Mouse (Mus musculus): ENCODE data around the gene Rab11fip5. TPM values are rescaled to one million over a fixed set of nuclear protein-coding genes. Genes with fewer than 3 reads are reported as not detected.

The Rab11fip5 gene
- polyA plus RNA-seq, 1 experiment: 24.8 TPM

- H3K4me3 ChIP-seq: no peak overlapping the region
- H3K79me2 ChIP-seq (ENCODE audit: control insufficient read depth, insufficient read depth): no peaks in the 10 kb centered on the region
- no peak for TF ChIP-seq TCF12 (IDR thresholded peaks at IDR 0.05; ENCODE audit: insufficient read depth, poor library complexity, severe bottlenecking)
- no peak for TF ChIP-seq CEBPB (IDR thresholded peaks at IDR 0.05; ENCODE audit: insufficient read depth, poor library complexity, severe bottlenecking)
- TF ChIP-seq REST (IDR thresholded peaks at IDR 0.05; ENCODE audit: insufficient read depth, insufficient read length): no peak
- no peak for TF ChIP-seq USF1 (IDR thresholded peaks at IDR 0.05; ENCODE audit: low read depth)
- no peak for TF ChIP-seq POLR2A (IDR thresholded peaks at IDR 0.05; ENCODE audit: insufficient read length, low read depth)
- TF ChIP-seq TCF3 (IDR thresholded peaks at IDR 0.05; ENCODE audit: insufficient read length, low read depth): no peak
- TF ChIP-seq E2F4 (IDR thresholded peaks at IDR 0.05; ENCODE audit: insufficient read depth): no peak
- no peak for TF ChIP-seq MAX (IDR thresholded peaks at IDR 0.05; ENCODE audit: low read depth)
- no peak for TF ChIP-seq SRF (IDR thresholded peaks at IDR 0.05; ENCODE audit: control insufficient read depth, insufficient read length, low read depth)
- TF ChIP-seq MYOD1 (IDR thresholded peaks at IDR 0.05; ENCODE audit: control insufficient read depth in 1 of 3, insufficient read length in 2 of 3, low read depth in 2 of 3): no peak
- TF ChIP-seq POLR2AphosphoS2 (IDR thresholded peaks at IDR 0.05; ENCODE audit: insufficient read length, low read depth): no peak
- TF ChIP-seq MYOG (IDR thresholded peaks at IDR 0.05; ENCODE audit: control insufficient read depth in 1 of 3, insufficient read depth in 1 of 3, insufficient read length in 2 of 3, low read depth in 2 of 3): no peak
- H3ac ChIP-seq (ENCODE audit: control insufficient read depth, insufficient read length): no peak overlapping the region
- no peaks in the 10 kb centered on the region for H3K27me3 ChIP-seq (ENCODE audit: control insufficient read depth, insufficient read depth, insufficient read length)
- H3K4me2 ChIP-seq (ENCODE audit: low read depth): no peak overlapping the region
- no peaks in the 10 kb centered on the region for H3K36me3 ChIP-seq (ENCODE audit: control insufficient read depth, insufficient read depth)
Observed at GRCm38 (mm10) chr6:85340184-85340583, 34.2 kb downstream of the Rab11fip5 start.

- Histone ChIP-seq H3K4me3 (no peak overlapping the region), H3K36me3 (ENCODE audit: control insufficient read depth, insufficient read depth) (no peaks in the 10 kb centered on the region), H3K79me2 (ENCODE audit: control insufficient read depth, insufficient read depth) (no peaks in the 10 kb centered on the region), H3K27me3 (ENCODE audit: control insufficient read depth, insufficient read depth, insufficient read length) (no peaks in the 10 kb centered on the region), H3K4me2 (ENCODE audit: low read depth) (no peak overlapping the region), H3ac (ENCODE audit: control insufficient read depth, insufficient read length) (no peak overlapping the region)
- TF ChIP-seq SRF (IDR thresholded peaks at IDR 0.05; ENCODE audit: control insufficient read depth, insufficient read length, low read depth) (no peak), MAX (IDR thresholded peaks at IDR 0.05; ENCODE audit: low read depth) (no peak), TCF3 (IDR thresholded peaks at IDR 0.05; ENCODE audit: insufficient read length, low read depth) (peak; percentile 68), E2F4 (IDR thresholded peaks at IDR 0.05; ENCODE audit: insufficient read depth) (no peak), POLR2AphosphoS2 (IDR thresholded peaks at IDR 0.05; ENCODE audit: insufficient read length, low read depth) (no peak), CEBPB (IDR thresholded peaks at IDR 0.05; ENCODE audit: insufficient read depth, poor library complexity, severe bottlenecking) (no peak), MYOG (IDR thresholded peaks at IDR 0.05; ENCODE audit: control insufficient read depth in 1 of 3, insufficient read depth in 1 of 3, insufficient read length in 2 of 3, low read depth in 2 of 3) (peak; percentile 78 to 91 (median 80)), MYOD1 (IDR thresholded peaks at IDR 0.05; ENCODE audit: control insufficient read depth in 1 of 3, insufficient read length in 2 of 3, low read depth in 2 of 3) (peak in 2 of 3 experiments; percentile 77 to 89), TCF12 (IDR thresholded peaks at IDR 0.05; ENCODE audit: insufficient read depth, poor library complexity, severe bottlenecking) (peak; percentile 15), REST (IDR thresholded peaks at IDR 0.05; ENCODE audit: insufficient read depth, insufficient read length) (no peak), POLR2A (IDR thresholded peaks at IDR 0.05; ENCODE audit: insufficient read length, low read depth) (no peak), USF1 (IDR thresholded peaks at IDR 0.05; ENCODE audit: low read depth) (no peak)
Observed at GRCm38 (mm10) chr6:85339273-85339901, 35.0 kb downstream of the Rab11fip5 start.

GRCm38 (mm10) chr6:85336944-85337343 lies 37.5 kb downstream of the Rab11fip5 start:
- H3ac ChIP-seq (ENCODE audit: control insufficient read depth, insufficient read length): no peak overlapping the region
- TF ChIP-seq E2F4 (IDR thresholded peaks at IDR 0.05; ENCODE audit: insufficient read depth) (no peak), REST (IDR thresholded peaks at IDR 0.05; ENCODE audit: insufficient read depth, insufficient read length) (no peak), TCF3 (IDR thresholded peaks at IDR 0.05; ENCODE audit: insufficient read length, low read depth) (no peak)
- H3K27me3 ChIP-seq (ENCODE audit: control insufficient read depth, insufficient read depth, insufficient read length): no peaks in the 10 kb centered on the region
- no peak overlapping the region for H3K4me2 ChIP-seq (ENCODE audit: low read depth)
- no peaks in the 10 kb centered on the region for H3K36me3 ChIP-seq (ENCODE audit: control insufficient read depth, insufficient read depth)
- H3K79me2 ChIP-seq (ENCODE audit: control insufficient read depth, insufficient read depth): no peaks in the 10 kb centered on the region
- no peak overlapping the region for H3K4me3 ChIP-seq

GRCm38 (mm10) chr6:85335352-85335751 lies 39.1 kb downstream of the Rab11fip5 start:
- Histone ChIP-seq H3ac (ENCODE audit: control insufficient read depth, insufficient read length) (no peak overlapping the region), H3K36me3 (ENCODE audit: control insufficient read depth, insufficient read depth) (no peaks in the 10 kb centered on the region), H3K4me2 (ENCODE audit: low read depth) (no peak overlapping the region), H3K27me3 (ENCODE audit: control insufficient read depth, insufficient read depth, insufficient read length) (no peaks in the 10 kb centered on the region), H3K79me2 (ENCODE audit: control insufficient read depth, insufficient read depth) (no peaks in the 10 kb centered on the region), H3K4me3 (no peak overlapping the region)
- TF ChIP-seq MYOG (IDR thresholded peaks at IDR 0.05; ENCODE audit: control insufficient read depth in 1 of 3, insufficient read depth in 1 of 3, insufficient read length in 2 of 3, low read depth in 2 of 3): no peak
- no peak for TF ChIP-seq TCF3 (IDR thresholded peaks at IDR 0.05; ENCODE audit: insufficient read length, low read depth)
- no peak for TF ChIP-seq MYOD1 (IDR thresholded peaks at IDR 0.05; ENCODE audit: control insufficient read depth in 1 of 3, insufficient read length in 2 of 3, low read depth in 2 of 3)
- TF ChIP-seq TCF12 (IDR thresholded peaks at IDR 0.05; ENCODE audit: insufficient read depth, poor library complexity, severe bottlenecking): no peak
- TF ChIP-seq SRF (IDR thresholded peaks at IDR 0.05; ENCODE audit: control insufficient read depth, insufficient read length, low read depth): no peak
- no peak for TF ChIP-seq REST (IDR thresholded peaks at IDR 0.05; ENCODE audit: insufficient read depth, insufficient read length)
- TF ChIP-seq POLR2A (IDR thresholded peaks at IDR 0.05; ENCODE audit: insufficient read length, low read depth): no peak
- no peak for TF ChIP-seq POLR2AphosphoS2 (IDR thresholded peaks at IDR 0.05; ENCODE audit: insufficient read length, low read depth)
- TF ChIP-seq CEBPB (IDR thresholded peaks at IDR 0.05; ENCODE audit: insufficient read depth, poor library complexity, severe bottlenecking): no peak
- no peak for TF ChIP-seq E2F4 (IDR thresholded peaks at IDR 0.05; ENCODE audit: insufficient read depth)
- no peak for TF ChIP-seq MAX (IDR thresholded peaks at IDR 0.05; ENCODE audit: low read depth)

Measured in myocyte (in vitro differentiated cells).